Mouse (Mus musculus) cerebellum, postnatal 14 days (tissue): ENCODE data around the gene Olfr6.
"Not testable (repeated sequence)": the region's sequence is repeated elsewhere in the genome, so short reads cannot be mapped to it uniquely, and the experiment has no call there.

Source experiments
- DNase-seq, 2 experiments: peaks; one replicate each; pipeline ENCODE4 v3.0.0; 2021; ENCODE audit warnings: mixed read lengths in 2 of 2

The Olfr6 gene

DNA sequence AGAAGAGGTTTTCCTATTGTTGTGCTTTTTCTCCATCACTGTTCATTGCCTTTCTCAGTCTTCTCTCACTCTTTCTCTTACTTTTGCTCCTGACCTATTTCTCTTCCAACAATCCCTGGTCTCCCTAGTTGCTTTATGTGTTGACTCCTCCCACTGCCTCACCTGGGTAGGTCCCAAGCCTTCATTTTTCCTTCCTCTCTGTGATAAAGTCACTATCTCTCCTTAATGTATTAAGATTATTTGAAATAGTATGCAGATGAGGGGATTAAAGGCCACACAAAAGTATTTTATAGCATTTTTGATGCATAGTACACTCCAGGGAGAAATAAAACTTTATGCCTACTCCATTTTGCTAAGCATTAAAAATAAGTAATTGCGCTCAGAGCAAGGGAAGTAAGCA, at the start of gene Olfr6:
Gene Olfr6, minus strand, starts transcription at position 101 of the 400 bp plus-strand sequence.
- DNase-seq = no peak

DNA sequence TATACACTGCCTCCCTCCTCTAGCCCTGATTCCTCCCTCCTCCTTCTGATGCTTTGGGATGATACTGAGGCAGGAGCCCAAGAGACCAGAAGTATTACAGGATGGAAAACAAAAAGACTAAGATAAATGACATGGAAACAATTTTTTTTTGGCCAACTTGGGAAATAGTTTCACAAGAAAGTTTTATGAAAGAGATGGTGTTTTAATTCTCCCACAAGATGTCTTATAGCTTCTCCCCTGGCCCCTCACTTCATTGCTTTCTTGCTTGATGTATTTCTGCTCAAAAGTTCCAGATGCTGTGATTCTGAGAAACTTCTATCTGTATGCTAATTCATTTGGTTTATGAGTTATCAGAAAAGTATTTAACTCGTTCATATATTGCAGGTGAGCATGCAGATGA, 42.2 kb upstream of the Olfr6 start, which contains the start of gene Olfr2:
Gene Olfr2, minus strand, starts transcription at position 101 of the 400 bp plus-strand sequence.
- no peak for DNase-seq

DNA sequence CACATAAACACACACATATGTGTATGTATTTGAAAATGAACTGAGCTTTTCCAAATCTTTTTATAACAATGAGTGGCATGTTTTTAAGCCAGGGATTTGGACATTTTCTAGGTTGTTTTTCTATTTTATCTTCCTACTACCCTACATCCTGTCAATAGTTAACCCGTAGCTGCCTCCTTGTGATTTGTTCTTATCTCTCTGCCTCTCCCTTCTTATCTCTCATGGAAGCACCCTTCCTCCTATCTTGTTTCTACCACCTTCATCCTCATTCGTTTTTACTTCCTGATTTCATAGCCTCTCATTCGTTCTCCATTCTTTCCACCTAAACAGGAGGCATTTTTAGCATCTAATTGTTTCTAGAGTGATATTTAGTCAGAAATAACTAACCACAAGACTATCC, 40.4 kb upstream of the Olfr6 start:
- no peak for DNase-seq

DNA sequence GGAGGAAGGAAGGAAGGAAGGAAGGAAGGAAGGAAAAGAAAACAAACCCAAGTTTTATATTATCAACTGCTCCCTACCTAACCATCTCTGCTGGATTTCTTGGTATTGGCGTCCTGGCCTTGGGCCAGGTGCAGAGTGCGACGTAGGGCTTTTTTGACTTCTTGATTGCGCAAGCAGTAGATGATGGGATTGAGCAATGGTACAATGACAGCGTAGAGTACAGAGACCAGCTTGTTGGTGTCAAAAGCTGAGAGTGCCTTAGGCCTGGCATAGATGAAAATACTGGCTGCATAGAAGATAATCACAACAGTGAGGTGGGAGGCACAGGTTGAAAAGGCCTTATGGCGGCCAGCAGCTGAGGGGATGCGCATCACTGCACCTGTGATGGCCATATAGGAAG, 37.1 kb upstream of the Olfr6 start:
- DNase-seq = no peak

DNA sequence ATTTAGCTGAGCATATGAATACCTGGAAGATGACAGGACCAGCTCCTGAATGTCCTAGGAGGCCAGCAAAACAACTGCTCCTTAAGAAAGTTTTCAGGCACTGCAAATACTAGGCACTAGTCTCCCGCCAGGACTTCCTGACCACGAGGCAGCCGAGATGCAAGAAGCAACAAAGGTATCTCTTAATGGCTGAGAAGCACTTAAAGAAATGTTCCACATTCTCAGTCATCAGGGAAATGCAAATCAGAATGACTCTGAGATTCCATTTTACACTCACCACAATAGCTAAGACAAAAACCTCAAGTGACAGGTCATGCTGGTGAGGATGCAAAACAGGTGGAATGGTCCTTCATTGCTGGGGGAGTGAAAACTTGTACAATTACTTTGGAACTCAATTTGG, 21.5 kb upstream of the Olfr6 start:
- DNase-seq = no peak

DNA sequence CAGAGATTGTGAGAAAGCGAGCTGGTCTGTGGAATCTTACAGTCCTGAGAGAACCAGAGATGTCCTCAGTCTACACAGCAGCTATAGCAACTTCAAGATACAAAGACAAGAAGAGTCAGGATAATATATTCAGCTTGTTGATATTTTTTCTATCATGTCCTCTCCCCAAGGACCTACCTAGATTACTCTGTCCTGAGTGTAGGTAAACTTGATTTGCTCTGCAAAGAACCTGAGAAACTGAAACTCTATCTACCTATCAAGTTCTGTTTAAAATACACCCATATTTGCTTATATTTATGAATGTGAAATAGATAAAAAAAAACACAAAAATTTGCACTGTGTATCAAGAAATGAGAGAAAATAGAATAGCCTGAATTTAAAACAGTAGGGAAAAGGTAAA, 11.6 kb upstream of the Olfr6 start, which contains the start of gene Olfr711:
Gene Olfr711, minus strand, starts transcription at position 101 of the 400 bp plus-strand sequence.
- no peak for DNase-seq

DNA sequence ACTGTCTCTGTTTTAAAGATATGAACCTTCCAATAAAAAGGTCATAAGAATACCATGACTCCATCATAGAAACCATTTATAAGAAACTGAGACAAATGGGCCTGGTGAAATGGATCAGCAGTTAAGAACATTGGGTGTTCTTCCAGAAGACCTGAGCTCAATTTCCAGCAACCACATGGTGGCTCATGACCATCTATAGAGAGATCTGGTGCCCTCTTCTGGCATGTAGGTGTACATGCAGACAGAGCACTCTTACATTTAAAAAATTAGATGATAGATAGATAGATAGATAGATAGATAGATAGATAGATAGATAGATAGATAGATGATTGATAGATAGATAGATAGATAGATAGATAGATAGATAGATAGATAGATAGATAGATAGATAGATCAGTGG, 3.8 kb upstream of the Olfr6 start:
- not testable (repeated sequence) for DNase-seq

DNA sequence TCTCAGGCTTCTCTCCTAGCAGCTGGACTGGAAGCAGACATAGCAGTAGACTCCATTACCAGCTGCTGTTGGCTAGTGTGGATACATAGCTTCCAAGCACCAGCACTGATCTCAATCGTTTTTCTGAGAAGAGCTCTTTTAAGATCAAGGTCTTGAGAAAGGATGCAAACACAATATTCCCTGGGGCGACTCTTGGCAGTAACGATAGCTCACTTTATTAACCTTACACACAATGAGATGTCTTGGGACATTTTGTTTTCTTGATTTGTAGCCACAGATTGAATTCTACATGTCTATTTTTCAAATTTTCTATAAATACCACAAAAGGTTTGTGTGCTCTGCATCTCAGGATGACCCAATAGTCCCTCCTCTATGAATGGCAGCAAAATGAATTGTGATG, 15.5 kb downstream of the Olfr6 start, which contains the start of gene Olfr710:
Gene Olfr710, minus strand, starts transcription at position 101 of the 400 bp plus-strand sequence.
- no peak for DNase-seq

DNA sequence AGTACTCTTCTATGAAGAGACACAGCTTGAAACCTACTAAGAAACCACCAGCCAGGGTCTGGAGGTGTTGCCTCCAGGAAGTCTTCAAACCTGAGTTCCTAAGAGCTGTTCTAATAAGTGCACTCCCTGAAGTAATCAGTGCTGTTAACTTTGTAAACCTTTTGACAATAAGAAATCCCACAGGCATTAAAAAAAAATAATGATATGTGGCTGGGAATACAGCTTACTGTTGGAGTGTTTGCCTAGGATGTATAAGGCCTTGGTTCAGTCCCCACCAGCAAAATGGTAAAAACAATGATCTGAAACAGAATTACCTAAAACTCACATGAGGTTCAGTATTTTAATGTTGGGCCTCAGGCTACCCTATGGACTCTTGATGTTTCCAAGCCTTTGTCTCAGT, 31.6 kb downstream of the Olfr6 start, which contains the start of gene Olfr709-ps1:
Gene Olfr709-ps1, minus strand, starts transcription at position 101 of the 400 bp plus-strand sequence.
- no peak for DNase-seq

DNA sequence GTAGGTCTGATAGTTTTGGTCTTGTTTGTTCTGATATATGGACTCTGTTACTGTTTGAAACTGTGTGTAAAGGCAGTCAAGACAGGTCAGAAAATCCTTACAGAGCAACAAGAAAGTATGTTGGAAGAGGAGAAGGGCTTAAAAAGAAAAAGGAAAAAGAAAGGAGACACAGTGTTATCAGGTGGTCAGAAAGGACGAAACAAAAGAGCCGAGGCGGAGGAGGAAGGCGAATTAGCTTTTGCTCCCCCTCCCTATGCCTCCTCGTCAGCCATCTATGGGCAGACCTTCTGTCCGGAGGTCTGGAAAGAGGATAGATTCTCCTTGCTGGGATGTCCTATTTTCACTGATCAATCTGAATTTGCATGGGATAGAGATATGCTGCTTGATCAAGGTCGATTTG, 42.8 kb downstream of the Olfr6 start:
- peak; percentile 0 to 3 for DNase-seq

DNA sequence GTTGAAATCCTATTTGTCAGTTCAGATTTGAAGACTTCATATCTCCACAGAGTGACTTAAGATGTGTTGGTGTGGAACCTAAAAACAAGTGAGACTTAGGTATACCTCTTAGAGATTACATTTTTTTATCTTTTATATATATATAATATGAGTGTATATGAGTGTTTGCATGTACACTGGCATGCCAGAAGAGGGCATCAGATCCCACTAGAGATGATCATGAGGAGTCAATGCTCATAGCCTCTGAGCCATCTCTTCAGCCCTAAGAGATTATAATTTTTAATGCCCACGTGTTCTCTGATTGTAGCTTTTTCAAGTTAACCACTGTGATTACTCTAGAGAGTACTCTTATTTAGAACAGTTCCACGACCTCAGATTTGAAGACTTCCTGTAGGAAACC, 56.1 kb downstream of the Olfr6 start, which contains the start of gene Olfr1532-ps1:
Gene Olfr1532-ps1, plus strand, starts transcription at position 326 of the 400 bp plus-strand sequence.
- DNase-seq = no peak
